7 mouse cellular contexts compared by ENCODE assay signal in the genomic region with DNA sequence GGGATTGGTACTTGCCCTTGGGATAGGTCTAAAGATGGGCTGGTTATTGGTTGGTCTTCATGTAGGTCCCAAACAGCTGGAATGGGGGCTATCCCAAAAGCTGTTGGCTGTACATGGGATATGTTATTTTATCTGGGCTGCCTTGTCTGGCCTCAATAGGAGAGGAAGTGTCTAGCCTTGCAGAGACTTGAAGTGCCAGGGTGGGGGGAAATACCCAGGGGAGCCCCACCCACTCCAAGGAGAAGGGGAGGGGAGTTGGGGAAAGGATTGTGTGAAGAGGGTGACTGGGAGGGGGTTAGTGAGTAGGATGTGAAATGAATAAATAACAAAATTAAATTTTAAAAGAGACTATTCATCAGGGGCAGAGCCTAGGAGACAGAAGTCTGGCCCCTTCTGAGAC.
DNase-seq lines count a peak whose midpoint lies in the region.

No protein-coding gene starts in this region.

- DNase-seq in cerebellum, adult 9-11 months = peak; percentile 25
- peak; percentile 96 for DNase-seq in heart, adult 11 months
- DNase-seq in heart, postnatal 4 days = peak; percentile 19
- peak; percentile 25 for DNase-seq in lung, postnatal 10 days
- peak; percentile 15 to 70 for DNase-seq in spleen, postnatal 4 days (ENCODE audit: low spot score in 2 of 2)
- DNase-seq in thymus, postnatal 10 days (ENCODE audit: low spot score in 2 of 2) = peak; percentile 9 to 30
- DNase-seq in urinary bladder, postnatal 10 days (ENCODE audit: low spot score) = peak; percentile 26

Comparison
In these comparisons a context has a peak if more than half of its experiments do, and no peak if none do; other contexts are left out.
1. Peak in every context shown above with its lines: DNase-seq.
2. DNase-seq: peak in every context shown above with its lines; median percentile 96 in heart, adult 11 months; 42 in spleen, postnatal 4 days; 26 in urinary bladder, postnatal 10 days; 25 in cerebellum, adult 9-11 months; 25 in lung, postnatal 10 days; 20 in thymus, postnatal 10 days; 19 in heart, postnatal 4 days.